Mouse (Mus musculus) testis, postnatal 14 days (tissue): Measurements from ENCODE around the gene Arpc3.
A peak's percentile ranks its signal among the peaks of the same experiment; 100 is the strongest.
"Not testable (repeated sequence)": the region's sequence is repeated elsewhere in the genome, so short reads cannot be mapped to it uniquely, and the experiment has no call there.

Source experiments
- DNase-seq: peaks from one replicate; pipeline ENCODE4 v3.0.0; 2021; ENCODE audit warnings: low spot score

Arpc3 gene

DNA sequence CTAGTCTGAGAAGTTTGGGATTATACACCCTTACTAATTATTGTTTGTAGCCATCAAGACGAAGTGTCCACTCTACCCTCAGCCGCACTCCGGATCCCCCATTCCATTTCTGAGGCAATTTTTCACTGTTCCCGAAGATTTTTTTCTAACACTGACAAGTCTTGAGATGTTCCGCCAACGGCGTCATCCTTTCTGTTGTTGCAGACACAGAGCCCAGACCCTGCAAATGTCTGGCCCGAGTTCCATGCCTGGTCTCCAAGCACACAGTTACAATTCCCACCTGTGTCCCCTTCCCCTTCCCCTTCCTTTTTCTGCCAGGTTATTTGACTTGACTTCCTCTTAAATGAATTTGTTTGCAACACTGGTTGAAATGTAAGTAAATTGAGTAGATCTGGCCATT, 8.2 kb downstream of the Arpc3 start:
- no peak for DNase-seq

DNA sequence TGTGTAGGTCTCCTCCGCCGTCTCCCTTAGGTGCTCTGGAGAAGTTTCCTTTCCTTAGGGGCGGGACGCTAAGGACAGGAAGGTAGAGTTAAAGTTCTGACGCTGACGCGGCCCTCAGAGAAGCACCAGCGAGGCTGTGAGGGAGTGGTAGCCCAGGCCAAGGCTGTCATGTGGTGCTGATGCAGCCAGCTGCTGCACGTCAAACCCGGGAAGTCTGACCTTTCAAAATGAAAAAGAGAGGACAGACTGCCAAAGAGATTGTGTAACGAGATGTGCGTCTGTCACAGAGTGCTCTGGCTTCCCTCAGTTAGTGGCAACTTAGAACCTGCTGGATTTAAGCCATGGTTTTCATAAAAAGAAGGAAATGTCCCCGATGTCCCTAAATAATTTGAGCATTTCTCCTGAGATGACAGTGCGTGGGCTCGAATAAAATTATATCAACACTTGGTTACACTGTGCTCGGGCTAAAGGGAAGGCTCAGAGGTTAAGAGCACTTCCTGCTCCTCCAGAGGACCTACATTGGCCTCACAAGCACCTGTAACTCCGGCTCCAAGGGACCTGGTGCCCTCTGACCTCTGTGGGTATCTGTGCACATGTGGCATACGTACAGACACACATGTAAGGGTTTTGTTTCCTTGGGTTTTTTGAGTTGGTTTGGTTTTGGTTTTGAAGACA, 9.1 kb downstream of the Arpc3 start:
- DNase-seq = no peak

DNA sequence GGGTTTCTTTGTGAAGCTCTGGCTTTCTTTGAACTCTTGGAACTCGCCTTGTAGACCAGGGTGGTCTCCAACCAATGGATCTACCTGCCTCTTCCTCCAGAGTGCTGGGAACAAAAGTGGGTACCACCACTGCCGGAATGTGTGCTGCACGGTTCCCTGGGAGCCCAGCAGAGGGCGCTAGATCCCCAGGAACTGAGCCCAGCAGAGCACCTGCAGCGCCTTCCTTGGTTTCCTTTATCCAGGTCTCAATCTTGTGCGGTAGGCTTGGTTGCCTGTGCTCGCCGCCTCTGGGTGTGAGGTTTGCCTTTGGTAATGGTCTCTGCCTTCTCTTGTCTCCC, 9.6 kb downstream of the Arpc3 start:
- peak; percentile 52 for DNase-seq

DNA sequence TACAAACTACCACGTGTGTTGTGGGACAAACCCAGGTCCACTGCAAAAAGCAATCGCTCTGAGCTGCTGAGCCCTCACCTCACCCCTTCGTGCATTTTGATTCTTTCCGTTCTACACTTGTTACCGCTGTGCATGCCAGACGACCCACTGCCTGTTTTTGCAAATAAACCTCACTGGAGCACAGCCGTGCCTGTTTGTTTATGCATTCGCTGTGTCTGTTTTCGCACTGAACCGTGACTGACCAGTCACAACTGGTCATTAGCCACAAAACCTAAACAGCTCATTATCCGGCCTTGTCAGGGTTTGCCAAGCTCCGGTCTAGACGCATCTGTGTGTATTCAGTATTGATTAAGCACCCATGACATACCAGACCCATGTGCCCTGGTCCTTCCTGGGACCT, 10.5 kb downstream of the Arpc3 start:
- no peak for DNase-seq

DNA sequence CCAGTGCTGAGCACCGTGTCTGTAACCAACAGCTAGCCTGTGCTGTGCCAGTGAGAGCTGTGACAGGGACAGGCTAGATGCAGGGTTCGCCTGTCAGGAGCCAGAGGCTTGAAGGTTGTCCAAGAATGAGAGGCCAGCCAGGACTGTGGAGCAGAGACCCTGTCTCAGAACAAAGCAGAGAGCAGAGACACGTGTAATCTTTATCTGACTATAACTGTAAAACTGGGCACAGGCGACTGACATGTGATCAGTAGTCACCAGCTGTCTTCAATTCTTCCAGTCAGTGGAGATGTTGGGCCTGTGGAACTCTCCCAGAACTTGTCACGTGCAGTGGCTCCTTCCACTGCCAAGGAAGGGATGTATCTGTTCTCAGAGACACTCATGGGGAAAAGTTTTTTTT, 11.1 kb downstream of the Arpc3 start:
- DNase-seq = no peak

DNA sequence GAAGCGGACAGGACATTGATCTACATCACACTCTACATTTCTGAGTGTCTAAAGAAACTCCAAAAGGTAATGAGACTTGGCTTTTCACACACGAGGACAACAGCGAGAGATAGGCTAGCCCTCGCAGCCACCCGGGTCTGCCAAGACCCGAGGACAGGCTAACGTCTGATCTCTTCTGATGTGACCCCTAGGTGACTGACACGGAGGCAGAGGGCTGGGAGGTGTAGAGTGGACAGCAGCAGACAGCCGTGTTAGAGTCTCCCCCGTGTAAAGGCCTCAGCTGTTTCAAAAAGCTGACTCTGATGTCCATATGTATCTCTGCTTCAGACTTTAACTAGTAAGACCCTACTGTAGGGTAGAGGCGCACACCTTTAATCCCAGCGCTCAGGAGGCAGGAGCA, 11.7 kb downstream of the Arpc3 start:
- no peak for DNase-seq

DNA sequence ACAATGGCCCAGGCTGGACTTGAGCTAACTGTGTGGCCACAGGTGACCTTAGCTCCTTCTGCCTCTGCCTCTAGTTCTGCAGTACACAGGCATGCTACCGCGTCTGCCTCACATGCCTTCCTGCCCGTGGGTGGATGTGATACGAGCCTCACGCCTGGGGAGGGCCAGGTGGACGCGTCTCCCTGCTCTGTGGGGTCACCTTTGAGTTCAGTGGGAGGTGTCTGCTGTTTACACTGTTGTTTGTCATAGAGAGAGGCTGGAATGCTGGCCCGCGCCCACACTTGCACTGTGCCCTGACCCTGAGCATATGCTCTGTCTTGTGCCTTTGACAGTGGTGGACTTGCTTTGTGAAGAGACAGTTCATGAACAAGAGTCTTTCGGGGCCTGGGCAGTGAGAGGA, 13.9 kb downstream of the Arpc3 start:
- DNase-seq = no peak

DNA sequence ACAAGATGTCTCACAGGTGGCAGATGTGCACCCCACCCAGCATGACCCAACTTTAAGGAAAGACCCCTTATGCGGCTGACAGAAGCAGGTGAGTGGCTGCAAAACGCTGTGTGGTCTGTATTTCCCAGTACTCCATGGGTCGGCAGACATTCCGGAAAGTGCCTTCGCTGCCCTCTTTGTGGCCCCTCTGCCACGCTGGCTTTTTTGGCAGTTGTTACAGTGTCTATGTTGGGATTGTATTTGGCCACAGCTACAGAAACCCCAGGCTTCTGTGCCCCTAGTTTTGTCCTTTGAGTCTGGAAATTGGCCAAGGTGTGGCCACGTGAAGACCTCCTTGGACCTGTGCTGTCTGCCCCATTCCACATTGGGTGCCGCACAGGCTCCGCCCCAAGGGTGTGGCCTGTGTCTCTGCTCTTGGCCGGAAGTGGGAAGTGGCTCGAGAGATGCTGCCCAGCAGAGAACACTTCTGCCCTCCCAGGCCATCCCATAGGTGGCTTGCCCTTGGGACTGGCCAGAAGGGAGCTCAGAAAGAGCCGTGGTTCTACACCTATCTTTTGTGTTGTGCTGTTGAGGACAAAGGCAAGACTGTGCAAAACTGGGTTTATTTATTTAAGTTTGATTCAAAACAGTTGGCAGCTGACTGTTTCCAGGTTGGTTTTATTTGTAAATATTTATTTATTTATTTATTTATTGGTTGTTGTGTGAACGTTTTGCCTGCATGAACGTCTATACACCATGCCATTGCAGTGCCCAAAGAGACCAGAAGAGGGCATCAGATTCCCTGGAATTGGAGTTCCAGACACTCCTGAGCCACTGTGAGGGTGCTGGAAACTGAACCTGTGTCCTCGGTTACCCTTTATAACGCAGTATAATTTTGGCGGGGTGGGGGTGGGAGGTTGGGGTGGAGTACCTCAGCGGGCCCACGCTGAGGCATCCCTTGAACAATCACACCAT, 18.3 kb downstream of the Arpc3 start:
- DNase-seq = peak; percentile 59

DNA sequence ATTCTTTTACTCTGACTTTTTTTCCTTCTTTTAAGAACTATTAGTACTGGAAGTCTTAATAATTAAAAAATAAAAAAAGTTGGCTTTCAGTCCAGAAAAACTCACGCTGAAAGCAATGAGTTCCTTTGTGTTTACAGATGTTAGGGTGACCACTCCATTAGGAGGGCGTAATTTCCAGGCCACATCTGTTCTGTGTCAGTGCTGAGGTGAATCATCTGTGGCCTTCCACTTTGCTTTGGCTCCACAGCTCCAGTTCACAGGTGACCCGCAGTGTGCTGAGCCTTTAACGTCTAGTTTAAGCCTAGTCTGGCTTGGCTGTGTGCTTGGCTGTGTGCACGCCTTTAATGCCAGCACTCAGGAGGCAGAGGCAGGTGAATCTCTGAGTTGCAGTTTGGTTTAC, 20.2 kb downstream of the Arpc3 start:
- DNase-seq = no peak

DNA sequence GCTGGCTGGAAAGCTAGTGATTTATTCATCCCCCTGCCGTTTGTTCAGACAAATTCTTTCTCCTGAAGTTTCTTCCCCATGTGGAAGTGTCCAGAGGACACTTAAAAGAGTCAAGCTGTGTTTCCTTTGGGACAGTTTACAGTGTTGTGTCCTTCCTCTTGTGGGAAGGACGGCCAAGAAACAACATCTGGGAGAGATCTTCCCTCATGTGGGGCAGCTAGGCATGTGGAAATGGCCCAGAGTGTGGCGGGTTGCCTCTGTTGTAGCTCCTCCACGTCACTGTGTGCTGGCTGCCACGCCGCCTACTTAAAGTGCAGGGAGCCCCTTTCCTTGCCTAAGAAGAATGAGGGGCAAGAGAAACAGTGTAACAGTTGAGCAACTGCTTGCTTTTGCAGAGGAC, 21.1 kb downstream of the Arpc3 start:
- DNase-seq = peak; percentile 42

DNA sequence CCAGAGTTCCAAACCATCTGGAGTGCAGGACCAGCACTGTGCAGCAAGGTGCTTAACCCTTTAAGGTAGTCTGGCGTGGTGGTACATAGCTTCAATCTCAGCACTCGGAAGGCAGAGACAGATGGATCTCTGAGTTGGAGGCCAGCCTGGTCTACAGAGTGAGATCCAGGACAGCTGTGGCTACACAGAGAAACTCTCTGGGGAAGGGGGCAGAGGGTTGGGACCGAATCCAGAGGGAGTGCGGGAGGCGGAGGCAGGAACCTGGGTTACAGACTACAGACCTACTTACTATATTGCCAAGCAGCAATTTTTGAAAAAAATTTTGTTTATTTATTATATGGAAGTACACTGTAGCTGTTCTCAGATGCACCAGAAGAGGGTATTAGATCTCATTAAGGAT, 22.7 kb downstream of the Arpc3 start:
- no peak for DNase-seq

DNA sequence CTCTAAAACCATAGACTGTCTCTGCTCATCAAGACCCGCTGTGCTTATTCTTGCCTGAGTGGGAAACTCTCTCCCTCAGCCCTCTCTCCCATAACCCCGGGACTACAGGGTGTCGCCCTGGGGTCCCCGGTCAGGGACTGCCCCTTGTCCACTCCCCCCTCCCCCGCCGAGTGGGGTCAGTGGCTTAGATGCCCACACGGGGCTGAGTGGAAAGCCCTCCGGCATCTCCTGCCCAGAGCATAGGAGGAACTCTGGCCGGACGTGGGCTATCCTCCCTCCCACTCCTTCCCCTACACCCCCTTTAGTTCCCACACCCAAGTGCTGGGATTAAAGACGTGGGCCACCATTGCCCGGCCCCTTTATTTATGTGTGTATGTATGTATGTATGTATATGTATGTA, 23.8 kb downstream of the Arpc3 start:
- no peak for DNase-seq

DNA sequence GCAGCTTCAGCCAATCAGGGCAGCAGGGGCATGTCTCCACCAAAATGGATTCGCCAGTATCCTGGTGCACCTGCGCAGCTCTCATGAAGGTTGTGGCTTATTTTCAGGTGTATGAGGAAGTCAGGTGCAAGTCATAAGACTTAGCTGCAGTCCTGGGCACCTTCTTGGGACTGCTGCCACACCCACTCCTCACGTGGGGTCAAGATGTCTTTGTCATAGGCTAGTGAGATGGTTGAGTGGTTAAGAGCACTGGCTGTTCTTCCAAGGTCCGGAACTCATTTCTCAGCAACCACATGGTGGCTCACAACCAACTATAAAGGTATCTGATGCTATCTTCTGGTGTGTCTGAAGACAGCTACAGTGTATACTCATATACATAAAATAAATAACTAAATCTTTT, 29.0 kb downstream of the Arpc3 start:
- DNase-seq = not testable (repeated sequence)

DNA sequence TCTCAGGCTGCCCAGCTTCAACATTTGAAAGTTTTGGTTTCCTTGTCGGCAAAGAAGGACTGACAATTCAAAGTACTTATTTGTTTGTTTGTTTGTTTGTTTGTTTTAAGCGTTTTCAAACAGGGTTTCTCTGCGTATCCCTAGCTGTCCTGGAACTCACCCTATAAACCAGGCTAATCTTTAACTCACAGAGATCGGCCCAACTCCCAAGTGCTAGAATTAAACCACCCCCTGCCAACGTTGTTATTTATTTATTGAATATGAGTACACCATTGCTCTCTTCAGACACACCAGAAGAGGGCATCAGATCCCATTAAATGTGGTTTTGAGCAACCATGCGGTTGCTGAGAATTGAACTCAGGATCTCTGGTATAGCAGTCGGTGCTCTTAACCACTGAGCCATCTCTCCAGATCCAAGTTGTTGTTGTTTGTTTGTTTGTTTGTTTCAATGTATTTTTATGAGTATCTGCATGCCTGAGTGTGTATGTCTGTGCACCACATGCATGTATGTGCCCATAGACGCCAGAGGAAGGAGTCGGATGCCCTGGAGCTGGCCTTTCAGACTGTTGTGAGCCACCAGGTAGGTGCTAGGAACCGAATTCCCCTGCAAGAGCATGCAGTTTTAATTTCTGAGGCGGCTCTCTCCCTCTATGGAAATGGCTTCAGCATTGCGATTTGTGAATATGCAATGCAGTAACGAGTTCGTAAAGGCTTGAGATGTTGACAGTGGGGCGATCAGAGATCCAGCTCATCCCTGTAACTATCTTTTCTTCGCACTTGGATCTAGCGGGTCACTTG, 29.8 kb downstream of the Arpc3 start, which contains the start of gene Anapc7:
TSS of gene Anapc7 (plus strand) at position 423 of the 798 bp plus-strand sequence.
- DNase-seq = no peak

DNA sequence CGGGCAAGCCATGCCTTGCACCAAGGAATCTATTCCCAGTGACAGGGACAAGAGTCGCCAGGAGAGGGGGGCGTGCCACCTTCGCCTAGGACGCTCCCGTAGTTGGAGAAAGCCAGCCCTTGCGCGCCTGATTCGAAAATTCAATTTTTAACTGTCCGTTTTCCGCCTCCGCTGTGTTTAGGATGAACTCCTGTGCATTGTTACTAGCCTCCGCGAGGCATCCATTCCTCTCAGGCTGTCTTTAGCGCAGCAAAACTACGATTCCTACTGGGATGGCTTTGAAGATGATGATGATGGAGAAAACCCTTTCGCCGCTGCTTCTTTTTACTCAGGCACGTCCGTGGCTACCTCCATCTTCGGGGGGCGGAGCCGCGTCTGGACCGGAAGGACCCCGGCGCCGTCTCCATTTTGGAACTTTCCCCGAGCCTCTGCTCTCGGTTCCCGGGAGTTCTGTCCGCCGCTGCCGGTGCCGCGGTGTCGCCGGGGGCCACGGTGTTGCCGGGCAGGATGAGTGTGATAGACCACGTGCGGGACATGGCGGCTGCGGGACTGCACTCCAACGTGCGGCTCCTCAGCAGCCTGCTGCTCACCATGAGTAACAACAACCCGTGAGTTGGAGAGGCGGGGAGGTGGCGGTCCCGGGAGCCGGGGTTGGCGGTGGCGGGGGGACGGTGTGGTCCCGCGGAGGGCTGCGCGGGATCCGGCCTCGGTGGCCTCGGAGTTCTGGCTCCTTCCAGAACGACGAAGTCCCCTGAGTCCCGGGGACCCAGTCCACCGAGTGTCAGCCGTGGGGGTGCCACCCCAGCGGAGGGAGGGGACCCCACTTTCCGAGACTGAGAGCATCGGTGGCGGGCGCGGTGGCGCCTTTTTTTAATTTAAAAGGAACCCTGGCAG, 30.6 kb downstream of the Arpc3 start:
- peak; percentile 88 for DNase-seq

DNA sequence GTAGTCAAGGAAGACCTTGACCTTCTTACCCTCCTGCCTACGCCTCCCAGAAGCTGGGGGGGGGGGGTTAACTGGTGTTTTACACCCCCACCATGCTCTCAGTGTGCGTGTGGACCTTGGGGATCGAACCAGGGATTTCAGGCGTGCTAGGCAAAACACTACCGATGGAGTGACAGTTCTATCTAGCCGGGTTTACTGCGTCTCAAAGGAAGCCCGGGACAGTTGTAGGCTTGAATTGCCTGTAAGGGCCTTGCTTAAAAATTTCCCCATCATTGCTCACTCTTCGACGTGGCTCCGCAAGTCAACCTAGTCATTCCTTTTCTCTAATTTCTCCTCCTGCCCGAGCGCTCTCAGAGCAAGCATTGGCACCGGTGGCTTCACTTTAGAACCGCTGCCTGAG, 31.4 kb downstream of the Arpc3 start:
- DNase-seq = no peak

DNA sequence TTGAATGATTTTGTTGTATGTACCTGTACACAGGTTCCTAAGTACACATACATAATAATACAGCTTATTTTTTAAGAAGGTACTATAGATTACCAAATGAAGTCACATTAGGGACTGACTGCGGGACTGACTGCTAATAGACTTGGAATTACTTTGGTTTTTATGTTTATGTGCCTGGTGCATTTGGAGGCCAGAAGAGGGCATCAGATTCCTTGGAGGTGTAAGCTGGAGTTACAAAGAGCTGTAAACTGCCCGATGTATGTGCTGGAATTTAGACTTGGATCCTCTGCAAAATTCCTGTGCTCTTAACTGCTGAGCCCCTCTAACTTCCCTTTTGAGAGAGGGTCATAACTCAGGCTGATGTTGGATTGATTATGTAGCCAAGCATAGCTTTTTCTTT, 33.9 kb downstream of the Arpc3 start:
- DNase-seq = no peak

DNA sequence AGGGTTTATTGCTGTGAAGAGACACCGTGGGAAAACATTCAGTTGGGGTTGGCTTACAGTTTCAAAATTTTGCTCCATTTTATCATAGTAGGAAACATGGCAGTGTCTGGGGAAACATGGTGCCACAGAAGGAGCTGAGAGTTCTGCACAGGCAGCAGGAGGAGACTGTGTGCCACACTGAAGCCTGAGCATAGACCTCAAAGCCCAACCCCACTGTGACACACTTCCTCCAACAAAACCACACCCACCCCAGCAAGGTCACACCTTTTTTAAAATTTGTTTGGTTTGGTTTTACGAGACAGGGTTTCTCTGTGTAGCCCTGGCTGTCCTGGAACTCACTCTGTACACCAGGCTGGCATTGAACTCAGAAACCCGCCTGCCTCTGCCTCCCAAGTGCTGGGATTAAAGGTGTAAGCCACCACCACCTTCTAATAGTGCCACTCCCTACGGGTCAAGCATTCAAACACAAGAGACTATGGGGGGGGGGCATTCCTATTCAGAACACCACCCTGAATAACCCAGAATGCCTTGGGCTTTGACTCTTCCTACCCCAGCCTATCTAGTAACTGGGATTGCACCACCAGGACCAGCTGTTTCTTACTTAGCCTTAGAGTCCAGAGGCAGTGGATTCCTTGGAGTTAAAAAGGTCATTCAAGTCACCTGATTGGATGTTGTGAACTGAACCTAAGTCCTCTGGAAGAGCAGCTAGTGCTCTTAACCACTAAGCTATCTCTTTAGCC, 38.5 kb downstream of the Arpc3 start:
- no peak for DNase-seq

DNA sequence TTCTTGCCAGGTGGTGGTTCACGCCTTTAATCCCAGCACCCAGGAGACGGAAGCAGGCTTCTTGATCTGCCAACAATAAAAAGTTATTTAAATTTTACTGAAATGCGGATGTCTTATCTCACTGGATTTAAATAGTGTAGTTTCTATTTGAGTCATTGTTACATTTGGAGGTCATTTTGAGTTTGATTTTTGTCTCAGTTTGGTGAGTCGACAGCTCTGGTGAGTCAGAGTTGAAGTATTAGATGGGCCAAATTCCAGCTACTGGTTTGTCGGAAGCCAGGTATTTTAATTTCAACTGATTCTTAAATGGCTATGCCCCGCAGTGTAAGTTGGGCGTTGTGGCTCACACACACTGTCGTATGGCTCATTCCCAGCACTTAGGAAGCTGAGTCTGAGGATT, 39.5 kb downstream of the Arpc3 start:
- DNase-seq = no peak

DNA sequence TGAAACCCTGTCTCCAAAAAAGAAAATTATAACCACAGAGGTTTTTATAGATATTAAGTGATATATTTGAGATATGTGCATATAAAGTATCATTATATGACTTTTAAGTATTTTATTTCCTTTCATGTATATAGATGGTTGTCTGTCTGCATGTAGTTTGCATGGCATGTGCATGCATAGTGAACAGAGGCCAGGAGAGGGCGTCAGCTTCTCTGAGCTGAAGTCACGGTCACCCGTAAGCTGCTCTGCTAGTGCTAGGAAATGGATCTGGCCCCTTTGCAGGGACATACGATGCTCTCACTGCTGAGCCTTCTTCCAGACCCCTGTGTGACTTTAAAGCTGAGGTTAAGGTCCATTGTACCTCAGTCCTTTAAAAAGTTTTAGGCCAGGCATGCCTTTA, 42.9 kb downstream of the Arpc3 start:
- DNase-seq = no peak
